Mouse (Mus musculus): ENCODE measurements around the gene Gucy2d.

GRCm38 (mm10) chr7:98501078-98501477 is 60.9 kb downstream of the Gucy2d start:
- TF ChIP-seq CTCF (IDR thresholded peaks at IDR 0.05; ENCODE audit: extremely low read depth, insufficient read depth, low read length) (no peak), POLR2A (IDR thresholded peaks at IDR 0.05; ENCODE audit: extremely low read depth, insufficient read depth, low read length) (no peak)

Data from cortical plate, adult 2 months (tissue).